Mouse (Mus musculus) lung, embryonic 15.5 days (tissue): Measurements from ENCODE around the gene Actr1a. TPM values are rescaled to one million over a fixed set of nuclear protein-coding genes. Genes with fewer than 3 reads are reported as not detected.

Experiments used
- ATAC-seq: fragments of 200-750 bp; cut with Nextera tagmentation; 2 replicates; pipeline ENCODE4 v1.8.0; 2017; ENCODE audit warnings: moderate number of reproducible peaks, borderline replicate concordance; ENCODE audit not compliant: low FRiP score, low TSS enrichment; ENCODE audit errors: extremely low read depth
- H3K27ac ChIP-seq: fragments of 300-500 bp; sonication (generic); 2 replicates; pipeline ENCODE4 v1.5.1; 2015; ENCODE audit warnings: moderate library complexity, mild to moderate bottlenecking, inconsistent platforms
- H3K27me3 ChIP-seq: fragments of 300-500 bp; sonication (generic); 2 replicates; pipeline ENCODE4 v1.6.1; 2015; ENCODE audit warnings: inconsistent platforms
- H3K36me3 ChIP-seq: fragments of 300-500 bp; sonication (generic); 2 replicates; pipeline ENCODE4 v1.6.1; 2015; ENCODE audit warnings: inconsistent platforms
- H3K4me1 ChIP-seq: fragments of 300-500 bp; sonication (generic); 2 replicates; pipeline ENCODE4 v1.6.1; 2015; ENCODE audit warnings: inconsistent platforms
- H3K4me2 ChIP-seq: fragments of 300-500 bp; sonication (generic); 2 replicates; pipeline ENCODE4 v1.6.1; 2015; ENCODE audit warnings: inconsistent platforms, mild to moderate bottlenecking, moderate library complexity
- H3K4me3 ChIP-seq: fragments of 300-500 bp; sonication (generic); 2 replicates; pipeline ENCODE4 v1.5.1; 2015; ENCODE audit warnings: mild to moderate bottlenecking, inconsistent platforms
- H3K9ac ChIP-seq: fragments of 300-500 bp; sonication (generic); 2 replicates; pipeline ENCODE4 v1.6.1; 2015; ENCODE audit warnings: inconsistent platforms
- H3K9me3 ChIP-seq: fragments of 300-500 bp; sonication (generic); 2 replicates; pipeline ENCODE4 v1.6.1; 2016; ENCODE audit warnings: inconsistent platforms
- WGBS: fragments of 180-500 bp; shearing (Covaris S2); methylation state at CpG from one replicate; pipeline ENCODE4 v1.1.7; 2015; 5-methylcytosine and 5-hydroxymethylcytosine counted together
- polyA plus RNA-seq: library from polyadenylated mRNA; unstranded; fragments of >200 nt; fragmentation: Nextera tagmentation; extraction: Ambion mirVana; gene quantifications from 2 replicates; pipeline ENCODE4 v1.2.1, GENCODE M21; 2015

Actr1a gene
- polyA plus RNA-seq, 1 experiment from 2014 or later, result 139 TPM

DNA sequence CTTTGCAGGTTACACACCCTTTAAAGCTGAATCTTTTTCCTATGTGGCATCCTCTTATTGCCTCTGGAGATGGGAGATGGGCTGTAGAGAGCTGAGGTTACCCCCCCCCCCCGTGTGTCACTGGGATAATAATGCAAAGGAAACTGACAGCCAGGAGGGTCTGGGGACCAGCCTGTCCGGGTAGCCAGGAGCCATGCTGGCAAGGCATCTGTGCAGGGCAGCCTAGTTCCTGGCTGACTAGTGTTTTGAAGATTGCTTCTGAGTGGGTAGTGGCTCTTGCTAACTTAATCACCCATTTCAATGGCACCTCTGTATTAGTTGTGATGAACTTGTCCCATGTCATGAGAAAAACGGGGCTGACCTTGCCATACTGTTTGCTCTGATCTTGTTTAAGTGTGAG is 2.9 kb upstream of the Actr1a start:
- peaks cover 15% of the 10 kb centered on the region for H3K36me3 ChIP-seq
- no peak for ATAC-seq
- H3K4me1 ChIP-seq, result peaks cover 49% of the 10 kb centered on the region
- WGBS, result 33% methylated on average over 3 of the region's 3 CpGs
- H3K4me3 ChIP-seq, result peak overlapping the region; percentile 80
- no peaks in the 10 kb centered on the region for H3K27me3 ChIP-seq
- H3K4me2 ChIP-seq, result peak overlapping the region; percentile 80
- H3K27ac ChIP-seq, result no peak overlapping the region
- no peaks in the 10 kb centered on the region for H3K9me3 ChIP-seq
- H3K9ac ChIP-seq, result peak overlapping the region; percentile 76; the same call in 1 of the 2 replicates

DNA sequence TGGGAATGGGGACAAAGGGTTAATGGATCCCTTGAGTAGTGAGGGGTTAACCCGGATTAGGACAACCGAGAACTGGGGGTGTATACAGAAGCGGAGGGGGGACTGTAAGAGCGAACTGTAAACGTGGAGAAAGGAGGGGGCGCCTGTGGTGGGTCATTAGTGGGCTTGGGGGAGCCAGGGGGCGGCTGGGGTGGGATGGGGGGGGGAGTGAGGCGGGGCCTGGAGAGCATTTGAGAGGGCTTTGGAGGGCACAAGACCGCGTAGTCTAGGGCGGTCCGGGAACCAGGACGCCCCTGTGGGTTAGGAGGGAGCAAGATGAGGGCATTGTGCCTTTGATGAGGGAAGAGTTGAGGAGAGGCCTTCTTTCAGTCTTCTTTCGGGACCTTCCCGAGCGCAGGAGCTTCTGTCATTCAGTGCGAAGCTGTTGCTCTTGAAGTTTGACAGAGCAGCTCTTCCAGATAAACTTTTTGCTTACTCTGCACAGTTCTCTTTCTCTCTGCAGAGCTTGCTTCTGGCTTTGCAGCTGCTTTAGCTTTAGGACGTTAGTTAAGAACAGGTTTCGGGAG is 2.0 kb upstream of the Actr1a start:
- Histone ChIP-seq H3K4me1 (peaks cover 51% of the 10 kb centered on the region), H3K27me3 (no peaks in the 10 kb centered on the region), H3K9ac (peak overlapping the region; percentile 76), H3K9me3 (no peaks in the 10 kb centered on the region), H3K4me3 (peak overlapping the region; percentile 80), H3K4me2 (peak overlapping the region; percentile 80), H3K36me3 (peaks cover 7% of the 10 kb centered on the region; the same call in 1 of the 2 replicates), H3K27ac (peak overlapping the region; percentile 86)
- no peak for ATAC-seq
- 2% methylated on average over 18 of the region's 19 CpGs for WGBS

DNA sequence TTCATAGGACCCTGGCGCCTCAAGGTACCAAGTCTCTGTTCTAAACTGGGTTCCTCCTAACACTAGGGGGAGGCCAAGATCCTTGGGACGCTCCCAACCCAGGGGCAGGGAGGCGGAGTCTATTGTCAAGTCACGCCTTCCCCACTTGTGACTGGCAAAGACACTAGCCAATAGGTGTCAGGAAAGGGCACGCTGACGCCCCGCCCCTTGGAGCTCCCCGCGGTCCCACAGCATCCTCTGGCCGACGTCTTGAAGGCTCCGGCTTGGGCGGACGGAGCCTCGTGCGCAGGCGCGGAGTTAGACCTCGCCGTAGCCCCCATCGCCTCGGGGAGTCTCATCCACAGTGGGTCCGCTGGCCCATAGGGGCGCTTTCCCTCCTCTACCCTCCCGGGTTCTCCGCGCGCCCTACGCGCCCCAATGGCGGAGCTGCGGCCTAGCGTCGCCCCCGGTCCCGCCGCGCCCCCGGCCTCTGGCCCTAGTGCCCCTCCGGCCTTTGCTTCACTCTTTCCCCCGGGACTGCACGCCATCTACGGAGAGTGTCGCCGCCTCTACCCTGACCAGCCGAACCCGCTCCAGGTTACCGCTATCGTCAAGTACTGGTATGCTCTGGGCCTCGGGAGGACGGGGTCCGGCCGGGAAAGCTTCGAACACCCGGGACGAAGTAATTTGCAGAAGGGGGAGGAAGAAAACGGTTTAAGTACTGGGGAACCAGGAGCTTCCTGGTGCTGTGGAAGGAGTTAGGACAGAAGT is 1.3 kb upstream of the Actr1a start, which contains the start of gene Sufu:
TSS of gene Sufu (plus strand) at position 211 of the 750 bp plus-strand sequence.
- peak within 1 kb of the TSS; percentile 80 for H3K4me3 ChIP-seq
- H3K27ac ChIP-seq, result peak within 1 kb of the TSS; percentile 86
- no peaks in the 10 kb centered on the region for H3K27me3 ChIP-seq
- peak within 1 kb of the TSS; percentile 76 for H3K9ac ChIP-seq
- peaks cover 53% of the 10 kb centered on the region for H3K4me1 ChIP-seq
- ATAC-seq, result peak; percentile 88
- no peaks in the 10 kb centered on the region for H3K9me3 ChIP-seq
- under 1% methylated on average over 56 of the region's 57 CpGs for WGBS
- peak within 1 kb of the TSS; percentile 90 for H3K4me2 ChIP-seq
- H3K36me3 ChIP-seq, result peaks cover 7% of the 10 kb centered on the region; the same call in 1 of the 2 replicates

DNA sequence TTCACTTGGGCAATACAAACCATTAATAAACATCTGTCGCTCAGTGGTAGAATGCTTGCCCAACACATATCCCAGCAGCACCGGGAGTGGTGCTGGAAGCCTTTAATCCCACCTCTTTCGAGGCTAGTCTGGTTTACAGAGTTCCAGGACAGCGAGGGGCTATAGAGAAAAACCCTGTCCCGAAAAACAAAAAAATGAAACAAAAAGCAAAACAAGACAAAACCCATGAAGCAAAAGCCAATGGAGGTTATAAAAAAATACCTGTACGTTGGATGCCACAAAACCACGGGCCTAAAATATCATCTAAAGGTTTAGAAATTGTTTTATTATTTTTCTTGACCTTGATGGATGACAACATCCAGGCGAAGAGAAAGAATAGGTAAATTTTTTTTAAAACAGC is 561 bp upstream of the Actr1a start:
- 11% methylated on average over 8 of the region's 8 CpGs for WGBS
- ATAC-seq, result no peak
- Histone ChIP-seq H3K9me3 (no peaks in the 10 kb centered on the region), H3K36me3 (peaks cover 3% of the 10 kb centered on the region; the same call in 1 of the 2 replicates), H3K27me3 (no peaks in the 10 kb centered on the region), H3K4me1 (peaks cover 53% of the 10 kb centered on the region), H3K4me2 (peak overlapping the region; percentile 90), H3K9ac (peak overlapping the region; percentile 70), H3K4me3 (peak overlapping the region; percentile 76), H3K27ac (peak overlapping the region; percentile 51; the same call in 1 of the 2 replicates)

DNA sequence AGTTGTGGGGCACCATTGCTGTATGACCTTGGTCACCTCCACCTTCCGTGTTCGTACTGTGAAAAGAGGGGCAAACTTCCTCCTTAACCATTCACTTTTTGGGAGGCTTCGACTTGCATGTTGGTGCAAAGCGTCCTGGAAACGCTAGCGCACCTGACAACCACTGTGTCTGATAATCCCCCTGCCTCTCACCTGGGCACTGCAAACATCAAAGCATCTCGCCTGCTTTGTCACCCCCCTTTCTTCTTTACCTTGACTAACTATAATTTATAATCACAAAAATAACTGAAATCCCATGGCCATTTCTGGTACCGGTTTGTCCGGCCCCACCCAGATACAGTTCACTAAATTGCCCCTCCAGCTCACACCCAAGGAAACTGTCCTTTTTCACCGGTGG is 838 bp downstream of the Actr1a start:
- peak overlapping the region; percentile 39 for H3K9ac ChIP-seq
- no peaks in the 10 kb centered on the region for H3K27me3 ChIP-seq
- 4% methylated on average over 10 of the region's 10 CpGs for WGBS
- H3K36me3 ChIP-seq, result no peaks in the 10 kb centered on the region
- H3K4me1 ChIP-seq, result peaks cover 48% of the 10 kb centered on the region
- H3K4me3 ChIP-seq, result peak overlapping the region; percentile 76
- no peaks in the 10 kb centered on the region for H3K9me3 ChIP-seq
- peak overlapping the region; percentile 90 for H3K4me2 ChIP-seq
- H3K27ac ChIP-seq, result no peak overlapping the region
- no peak for ATAC-seq

DNA sequence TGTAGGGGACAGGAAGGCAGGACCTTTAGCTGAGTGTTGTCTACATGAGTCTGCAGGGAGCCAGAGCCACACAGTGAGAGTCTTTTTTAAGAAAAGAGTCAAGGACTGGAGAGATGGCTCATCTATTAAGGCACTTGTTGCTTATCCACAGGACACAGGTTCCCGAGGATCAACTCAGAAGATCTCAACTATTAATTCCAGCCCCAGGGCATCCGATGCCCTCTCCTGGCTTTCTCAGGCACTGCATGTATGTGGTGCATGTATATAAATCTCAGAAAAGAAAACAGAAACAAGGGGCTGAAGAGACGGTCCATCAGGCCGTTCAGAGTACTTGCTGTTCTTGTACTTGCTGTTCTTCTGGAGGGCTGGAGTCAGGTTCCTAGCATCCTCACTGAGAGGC is 3.5 kb downstream of the Actr1a start:
- Histone ChIP-seq H3K9me3 (no peaks in the 10 kb centered on the region), H3K4me2 (no peak overlapping the region), H3K4me1 (peaks cover 26% of the 10 kb centered on the region), H3K27ac (no peak overlapping the region), H3K36me3 (peaks cover 7% of the 10 kb centered on the region), H3K4me3 (no peak overlapping the region), H3K9ac (no peak overlapping the region), H3K27me3 (no peaks in the 10 kb centered on the region)
- WGBS, result 32% methylated on average over 4 of the region's 4 CpGs
- ATAC-seq, result no peak

DNA sequence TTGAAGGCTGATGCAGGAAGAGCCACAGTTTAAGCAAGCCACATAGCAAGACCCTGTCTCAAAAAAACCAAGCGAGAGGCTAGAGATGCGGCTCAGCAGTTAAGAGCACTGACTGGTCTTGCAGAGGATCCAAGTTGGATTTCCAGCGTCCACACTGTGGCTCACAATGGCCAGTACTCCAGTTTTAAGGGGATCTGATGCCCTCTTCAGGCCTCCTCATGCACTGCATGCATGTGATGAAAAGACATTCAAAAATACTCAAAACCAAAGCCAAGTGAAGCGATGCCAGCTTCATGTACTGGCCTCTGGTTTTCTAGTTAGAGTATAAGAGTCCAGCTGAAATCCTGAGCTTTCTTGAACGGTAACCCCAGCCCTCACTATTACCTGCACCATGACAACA is 5.7 kb downstream of the Actr1a start:
- WGBS, result 80% methylated on average over 5 of the region's 5 CpGs
- Histone ChIP-seq H3K4me1 (peaks cover 18% of the 10 kb centered on the region), H3K9me3 (no peaks in the 10 kb centered on the region), H3K27me3 (no peaks in the 10 kb centered on the region), H3K4me2 (no peak overlapping the region), H3K27ac (no peak overlapping the region), H3K36me3 (peaks cover 20% of the 10 kb centered on the region), H3K9ac (no peak overlapping the region), H3K4me3 (no peak overlapping the region)
- no peak for ATAC-seq

DNA sequence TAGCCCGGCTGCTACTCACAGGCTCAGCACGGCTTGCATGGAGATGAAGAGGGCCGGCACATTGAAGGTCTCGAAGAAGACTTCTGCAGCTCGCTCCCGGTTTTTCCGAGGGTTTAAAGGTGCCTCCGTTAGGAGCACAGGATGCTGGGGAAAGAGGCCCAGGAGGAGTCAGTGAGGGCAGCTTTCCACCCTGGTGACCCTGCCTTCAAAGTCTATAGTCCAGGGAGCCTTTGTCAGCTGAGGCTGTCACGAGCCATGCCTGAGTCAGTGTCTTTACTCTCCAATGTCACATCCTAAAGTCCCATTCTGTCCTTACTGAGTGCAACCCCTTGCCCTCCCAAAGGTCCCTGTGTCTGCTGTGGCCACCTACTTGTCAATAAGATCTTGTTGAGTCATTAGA is 13.3 kb downstream of the Actr1a start:
- peaks cover 89% of the 10 kb centered on the region for H3K36me3 ChIP-seq
- no peaks in the 10 kb centered on the region for H3K9me3 ChIP-seq
- no peak for ATAC-seq
- H3K9ac ChIP-seq, result no peak overlapping the region
- no peak overlapping the region for H3K4me3 ChIP-seq
- no peak overlapping the region for H3K27ac ChIP-seq
- WGBS, result 87% methylated on average over 9 of the region's 9 CpGs
- H3K4me1 ChIP-seq, result no peaks in the 10 kb centered on the region
- H3K27me3 ChIP-seq, result no peaks in the 10 kb centered on the region
- no peak overlapping the region for H3K4me2 ChIP-seq

DNA sequence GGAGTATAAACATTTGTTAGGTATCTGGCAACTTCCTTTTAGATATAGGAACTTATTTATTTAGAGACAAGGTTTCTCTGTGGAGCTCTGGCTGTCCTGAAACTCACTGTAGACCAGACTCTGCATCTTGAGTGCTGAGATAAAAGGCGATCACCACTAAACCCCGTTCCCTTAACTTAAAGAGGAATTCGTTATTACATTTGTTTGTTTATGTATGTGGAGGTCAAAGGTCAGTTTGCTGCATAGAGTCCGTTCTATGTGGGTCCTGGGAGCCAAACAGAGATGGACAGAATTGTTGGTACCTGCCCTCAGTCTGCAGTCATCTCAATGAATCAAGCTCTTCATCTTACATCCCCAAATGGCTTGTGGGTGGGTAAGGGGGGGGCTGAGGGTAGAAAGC is 19.7 kb downstream of the Actr1a start:
- H3K9me3 ChIP-seq, result no peaks in the 10 kb centered on the region
- no peak for ATAC-seq
- no peak overlapping the region for H3K4me2 ChIP-seq
- no peak overlapping the region for H3K4me3 ChIP-seq
- 0 out of 2 replicates have a peak, but pooled peaks cover 2% of the 10 kb centered on the region for H3K4me1 ChIP-seq
- H3K9ac ChIP-seq, result no peak overlapping the region
- 21% methylated on average over 4 of the region's 4 CpGs for WGBS
- peaks cover 43% of the 10 kb centered on the region for H3K36me3 ChIP-seq
- no peaks in the 10 kb centered on the region for H3K27me3 ChIP-seq
- no peak overlapping the region for H3K27ac ChIP-seq

DNA sequence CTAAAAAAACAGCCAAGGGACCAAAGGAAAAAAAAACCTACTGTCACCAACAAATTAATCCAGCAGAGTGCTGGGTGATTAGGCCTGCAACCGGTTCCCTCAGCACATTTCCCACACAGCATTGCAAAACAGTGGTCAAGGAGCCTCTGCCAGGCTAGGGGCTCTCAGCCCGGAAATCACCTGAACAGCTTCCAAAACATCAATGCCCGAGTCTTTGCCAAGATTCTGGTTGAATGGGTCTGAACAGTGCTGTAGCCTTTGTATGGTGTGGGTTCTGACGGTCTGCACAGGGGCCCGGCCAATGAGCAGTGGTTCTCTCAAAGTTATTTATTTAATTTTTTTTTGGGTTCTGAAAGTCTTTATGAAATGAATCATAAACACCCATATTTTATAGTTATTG is 20.1 kb downstream of the Actr1a start:
- WGBS, result 50% methylated on average over 5 of the region's 5 CpGs
- H3K27ac ChIP-seq, result no peak overlapping the region
- H3K9ac ChIP-seq, result no peak overlapping the region
- no peaks in the 10 kb centered on the region for H3K9me3 ChIP-seq
- H3K27me3 ChIP-seq, result no peaks in the 10 kb centered on the region
- no peak overlapping the region for H3K4me2 ChIP-seq
- no peak overlapping the region for H3K4me3 ChIP-seq
- 0 out of 2 replicates have a peak, but pooled peaks cover 2% of the 10 kb centered on the region for H3K4me1 ChIP-seq
- ATAC-seq, result no peak
- H3K36me3 ChIP-seq, result peaks cover 39% of the 10 kb centered on the region

DNA sequence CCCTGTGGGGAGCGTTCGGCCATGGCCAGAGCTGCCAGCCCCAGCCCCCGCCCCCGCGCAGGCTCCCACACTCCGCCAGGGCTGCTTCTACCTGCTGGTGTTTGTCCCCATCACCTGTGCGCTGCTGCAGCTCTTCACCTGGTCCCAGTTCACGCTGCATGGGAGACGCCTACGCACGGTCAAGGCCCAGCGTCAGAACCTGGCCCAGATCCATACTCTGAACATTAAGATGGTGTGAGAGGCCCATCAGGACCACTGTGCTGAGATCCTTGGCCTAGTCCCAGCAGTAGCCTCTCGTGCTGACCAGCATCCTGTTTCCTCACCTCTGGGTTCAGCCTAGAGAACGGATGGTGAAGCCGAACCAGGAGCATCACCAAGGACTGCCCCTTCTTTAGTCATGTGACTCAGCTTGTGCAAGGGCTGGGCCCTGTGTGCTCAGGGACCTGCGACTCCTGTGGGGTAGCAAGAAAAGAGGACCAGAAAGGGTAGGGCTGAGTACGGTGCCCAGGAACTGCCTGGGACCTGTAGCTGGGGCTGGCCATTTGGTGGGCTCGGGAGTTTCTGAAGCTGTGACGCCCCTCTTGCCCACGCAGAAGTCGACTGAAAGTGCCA is 21.0 kb downstream of the Actr1a start:
- ATAC-seq, result peak; percentile 44; the same call in 1 of the 2 replicates
- Histone ChIP-seq H3K9me3 (no peaks in the 10 kb centered on the region), H3K36me3 (peaks cover 30% of the 10 kb centered on the region), H3K27me3 (no peaks in the 10 kb centered on the region), H3K4me2 (no peak overlapping the region), H3K4me1 (0 out of 2 replicates have a peak, but pooled peaks cover 2% of the 10 kb centered on the region), H3K4me3 (no peak overlapping the region), H3K9ac (no peak overlapping the region), H3K27ac (no peak overlapping the region)
- WGBS, result 51% methylated on average over 21 of the region's 21 CpGs

DNA sequence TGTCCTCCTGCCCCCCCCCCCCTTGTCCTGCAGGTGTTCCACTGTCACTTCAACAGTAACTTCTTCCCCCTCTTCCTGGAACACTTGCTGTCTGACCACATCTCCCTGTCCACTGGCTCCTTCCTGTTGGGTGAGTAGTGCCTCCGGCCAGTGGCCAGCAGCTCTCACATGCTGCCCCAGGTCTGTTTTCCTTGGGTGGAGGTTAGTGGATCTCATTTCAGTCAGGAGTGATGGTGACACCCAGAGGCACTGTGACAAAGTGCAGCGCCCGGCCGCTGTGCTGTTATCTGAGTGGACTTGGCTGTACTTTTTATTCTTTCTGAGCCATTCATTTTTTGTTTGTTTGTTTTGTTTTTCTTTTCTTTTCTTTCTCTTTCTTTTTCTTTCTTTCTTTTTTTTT is 26.3 kb downstream of the Actr1a start:
- no peak overlapping the region for H3K4me2 ChIP-seq
- H3K9me3 ChIP-seq, result no peaks in the 10 kb centered on the region
- H3K27ac ChIP-seq, result no peak overlapping the region
- no peaks in the 10 kb centered on the region for H3K27me3 ChIP-seq
- ATAC-seq, result no peak
- H3K4me3 ChIP-seq, result no peak overlapping the region
- H3K9ac ChIP-seq, result no peak overlapping the region
- H3K36me3 ChIP-seq, result no peaks in the 10 kb centered on the region
- WGBS, result 13% methylated on average over 4 of the region's 4 CpGs
- no peaks in the 10 kb centered on the region for H3K4me1 ChIP-seq
